Mouse (Mus musculus): ENCODE measurements at regions not wholly inside any gene's neighbourhood (a gene's known extent, or its start where the extent isn't known, plus 50 kb on each side); places are given as distances from the start of the nearest gene placed in this dataset.
A peak's percentile ranks its signal among the peaks of the same experiment; 100 is the strongest.

DNA sequence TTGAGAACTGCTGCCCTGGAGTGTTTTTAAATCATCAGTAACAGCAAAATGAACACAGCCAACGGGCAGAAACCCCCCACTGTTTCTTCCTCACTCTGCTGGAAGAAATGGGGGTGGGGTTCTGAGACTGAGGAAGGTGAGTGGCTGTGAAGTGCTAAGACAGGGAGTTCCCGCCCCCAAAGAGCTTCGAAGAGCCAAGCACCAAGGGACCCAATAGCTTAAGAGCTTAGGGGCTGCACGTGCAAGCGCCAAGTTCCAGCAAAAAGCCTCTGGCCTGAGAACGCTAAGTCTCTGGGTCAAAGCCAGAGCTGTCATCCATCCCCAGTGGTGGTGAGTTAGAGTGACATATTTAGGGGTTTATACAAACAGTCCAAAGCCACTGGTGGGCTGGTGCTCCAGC, 55.1 kb upstream of the Pcbd1 start:
- Histone ChIP-seq H3K4me1 (ENCODE audit: control insufficient read depth, insufficient read depth, low read length) (no peaks in the 10 kb centered on the region), H3K27me3 (replicated peaks; ENCODE audit: control insufficient read depth, insufficient read depth, low read length) (no peaks in the 10 kb centered on the region), H3K27ac (ENCODE audit: low read depth, low read length) (no peak overlapping the region), H3K9me3 (replicated peaks; ENCODE audit: control insufficient read depth, low read length) (no peaks in the 10 kb centered on the region), H3K4me2 (ENCODE audit: low read length) (no peak overlapping the region), H3K4me3 (ENCODE audit: low read depth, low read length) (no peak overlapping the region), H3K9ac (ENCODE audit: low read length) (no peak overlapping the region), H3K36me3 (ENCODE audit: control insufficient read depth, insufficient read depth, low read length) (no peaks in the 10 kb centered on the region)
- ATAC-seq = no peak
- 58% methylated on average over 6 of the region's 6 CpGs for WGBS
- DNase-seq (ENCODE audit: low spot score) = no peak

DNA sequence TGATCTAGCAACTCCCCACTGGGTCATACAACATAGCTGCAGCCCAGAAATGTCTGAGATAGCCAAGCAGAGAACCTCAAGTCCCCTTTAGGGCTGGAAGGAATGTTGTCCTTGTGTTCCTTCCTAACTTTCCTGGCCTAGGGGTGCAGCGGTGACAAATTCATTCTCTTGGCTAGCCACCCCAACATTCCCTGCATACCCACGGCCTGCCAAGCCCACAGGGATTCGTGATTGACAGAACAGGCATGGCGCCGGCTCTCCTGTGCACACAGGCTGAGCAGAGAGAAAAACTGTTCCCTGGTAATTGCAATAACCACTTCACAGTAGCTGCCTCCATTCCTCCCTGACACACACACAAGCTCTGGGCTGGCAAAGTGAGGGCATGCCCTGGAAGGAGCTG, 60.5 kb upstream of the Pcbd1 start:
- H3K9ac ChIP-seq (ENCODE audit: low read length) = no peak overlapping the region
- H3K4me3 ChIP-seq (ENCODE audit: low read depth, low read length) = no peak overlapping the region
- no peak overlapping the region; the same call in 1 of the 2 replicates for H3K27ac ChIP-seq (ENCODE audit: low read depth, low read length)
- 71% methylated on average over 5 of the region's 5 CpGs for WGBS
- H3K36me3 ChIP-seq (ENCODE audit: control insufficient read depth, insufficient read depth, low read length) = no peaks in the 10 kb centered on the region
- ATAC-seq = no peak
- H3K9me3 ChIP-seq (replicated peaks; ENCODE audit: control insufficient read depth, low read length) = no peaks in the 10 kb centered on the region
- H3K4me2 ChIP-seq (ENCODE audit: low read length) = no peak overlapping the region
- H3K4me1 ChIP-seq (ENCODE audit: control insufficient read depth, insufficient read depth, low read length) = no peaks in the 10 kb centered on the region
- no peaks in the 10 kb centered on the region for H3K27me3 ChIP-seq (replicated peaks; ENCODE audit: control insufficient read depth, insufficient read depth, low read length)
- no peak for DNase-seq (ENCODE audit: low spot score)

- DNase-seq (ENCODE audit: low spot score) (peak; percentile 39), ATAC-seq (peak; percentile 34; the same call in 1 of the 2 replicates)
- 72% methylated on average over 6 of the region's 6 CpGs for WGBS
- peak overlapping the region; percentile 27; the same call in 1 of the 2 replicates for H3K27ac ChIP-seq (ENCODE audit: low read depth, low read length)
- no peaks in the 10 kb centered on the region for H3K27me3 ChIP-seq (replicated peaks; ENCODE audit: control insufficient read depth, insufficient read depth, low read length)
- no peak overlapping the region for H3K4me2 ChIP-seq (ENCODE audit: low read length)
- no peaks in the 10 kb centered on the region for H3K4me1 ChIP-seq (ENCODE audit: control insufficient read depth, insufficient read depth, low read length)
- no peak overlapping the region for H3K4me3 ChIP-seq (ENCODE audit: low read depth, low read length)
- H3K9me3 ChIP-seq (replicated peaks; ENCODE audit: control insufficient read depth, low read length) = no peaks in the 10 kb centered on the region
- H3K9ac ChIP-seq (ENCODE audit: low read length) = no peak overlapping the region
- H3K36me3 ChIP-seq (ENCODE audit: control insufficient read depth, insufficient read depth, low read length) = no peaks in the 10 kb centered on the region
Measured at GRCm38 (mm10) chr10:61027215-61027614, 61.9 kb upstream of the Pcbd1 start.

GRCm38 (mm10) chr10:61025061-61025460, 64.1 kb upstream of the Pcbd1 start:
- H3K27me3 ChIP-seq (replicated peaks; ENCODE audit: control insufficient read depth, insufficient read depth, low read length) = no peaks in the 10 kb centered on the region
- H3K9ac ChIP-seq (ENCODE audit: low read length) = no peak overlapping the region
- no peak for ATAC-seq
- H3K4me1 ChIP-seq (ENCODE audit: control insufficient read depth, insufficient read depth, low read length) = no peaks in the 10 kb centered on the region
- no peaks in the 10 kb centered on the region for H3K9me3 ChIP-seq (replicated peaks; ENCODE audit: control insufficient read depth, low read length)
- 83% methylated on average over 4 of the region's 4 CpGs for WGBS
- no peaks in the 10 kb centered on the region for H3K36me3 ChIP-seq (ENCODE audit: control insufficient read depth, insufficient read depth, low read length)
- H3K4me2 ChIP-seq (ENCODE audit: low read length) = no peak overlapping the region
- DNase-seq (ENCODE audit: low spot score) = no peak
- H3K4me3 ChIP-seq (ENCODE audit: low read depth, low read length) = no peak overlapping the region
- no peak overlapping the region for H3K27ac ChIP-seq (ENCODE audit: low read depth, low read length)

DNA sequence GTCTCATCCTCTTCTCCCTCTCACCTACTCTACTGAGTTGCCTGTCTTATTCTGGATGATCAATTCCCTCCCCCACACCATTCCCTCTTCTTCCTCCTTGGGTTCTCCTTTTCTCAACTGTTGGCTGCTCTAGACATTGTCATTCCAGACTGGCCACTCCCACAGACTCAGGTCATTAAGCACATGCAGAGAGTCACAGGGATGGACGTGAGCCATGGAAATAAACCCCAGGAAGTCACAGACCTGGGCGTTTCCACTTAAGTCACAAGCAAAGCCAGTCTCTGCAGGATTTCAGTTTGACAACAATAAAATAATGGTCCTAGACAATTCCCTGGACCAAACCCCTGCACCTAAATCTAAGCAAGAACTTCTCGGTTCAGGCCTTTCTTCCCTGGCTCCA, 65.0 kb upstream of the Pcbd1 start:
- Histone ChIP-seq H3K4me2 (ENCODE audit: low read length) (no peak overlapping the region), H3K9ac (ENCODE audit: low read length) (no peak overlapping the region), H3K27ac (ENCODE audit: low read depth, low read length) (no peak overlapping the region), H3K36me3 (ENCODE audit: control insufficient read depth, insufficient read depth, low read length) (no peaks in the 10 kb centered on the region), H3K4me3 (ENCODE audit: low read depth, low read length) (no peak overlapping the region), H3K4me1 (ENCODE audit: control insufficient read depth, insufficient read depth, low read length) (no peaks in the 10 kb centered on the region), H3K27me3 (replicated peaks; ENCODE audit: control insufficient read depth, insufficient read depth, low read length) (no peaks in the 10 kb centered on the region), H3K9me3 (replicated peaks; ENCODE audit: control insufficient read depth, low read length) (no peaks in the 10 kb centered on the region)
- no peak for ATAC-seq
- DNase-seq (ENCODE audit: low spot score) = no peak
- 29% methylated on average over 3 of the region's 3 CpGs for WGBS

- H3K4me1 ChIP-seq (ENCODE audit: control insufficient read depth, insufficient read depth, low read length) = no peaks in the 10 kb centered on the region
- no peak overlapping the region for H3K4me3 ChIP-seq (ENCODE audit: low read depth, low read length)
- no peaks in the 10 kb centered on the region for H3K36me3 ChIP-seq (ENCODE audit: control insufficient read depth, insufficient read depth, low read length)
- no peak overlapping the region for H3K9ac ChIP-seq (ENCODE audit: low read length)
- ATAC-seq (no peak), DNase-seq (ENCODE audit: low spot score) (no peak)
- WGBS = 31% methylated on average over 7 of the region's 7 CpGs
- no peak overlapping the region for H3K27ac ChIP-seq (ENCODE audit: low read depth, low read length)
- H3K9me3 ChIP-seq (replicated peaks; ENCODE audit: control insufficient read depth, low read length) = no peaks in the 10 kb centered on the region
- H3K4me2 ChIP-seq (ENCODE audit: low read length) = no peak overlapping the region
- no peaks in the 10 kb centered on the region for H3K27me3 ChIP-seq (replicated peaks; ENCODE audit: control insufficient read depth, insufficient read depth, low read length)
Measured at GRCm38 (mm10) chr10:61023431-61023830, 65.7 kb upstream of the Pcbd1 start.

DNA sequence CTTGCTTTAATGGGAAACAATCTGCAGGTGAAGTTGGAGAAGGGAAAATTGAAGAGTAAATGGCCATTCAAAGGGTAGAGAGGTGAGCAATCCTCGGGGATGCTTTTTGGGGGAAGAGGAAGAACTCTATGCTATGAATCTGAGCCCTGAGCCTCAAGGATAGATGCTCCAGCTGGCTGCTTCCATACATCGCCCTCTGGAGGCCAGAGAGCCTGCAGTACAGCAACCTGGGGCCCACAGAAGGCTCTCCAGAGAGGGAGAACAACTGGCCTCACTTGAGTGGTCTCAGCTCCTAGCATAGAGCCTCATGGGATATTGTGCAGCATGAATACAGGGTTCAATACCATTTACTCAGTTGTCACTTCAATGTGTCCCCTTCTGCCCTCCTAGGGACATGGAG, 69.6 kb upstream of the Pcbd1 start:
- Histone ChIP-seq H3K27ac (ENCODE audit: low read depth, low read length) (no peak overlapping the region), H3K27me3 (replicated peaks; ENCODE audit: control insufficient read depth, insufficient read depth, low read length) (no peaks in the 10 kb centered on the region), H3K9ac (ENCODE audit: low read length) (no peak overlapping the region), H3K36me3 (ENCODE audit: control insufficient read depth, insufficient read depth, low read length) (no peaks in the 10 kb centered on the region), H3K9me3 (replicated peaks; ENCODE audit: control insufficient read depth, low read length) (no peaks in the 10 kb centered on the region), H3K4me3 (ENCODE audit: low read depth, low read length) (no peak overlapping the region), H3K4me2 (ENCODE audit: low read length) (no peak overlapping the region), H3K4me1 (ENCODE audit: control insufficient read depth, insufficient read depth, low read length) (no peaks in the 10 kb centered on the region)
- 27% methylated on average over 2 of the region's 2 CpGs for WGBS
- DNase-seq (ENCODE audit: low spot score) (no peak), ATAC-seq (no peak)

DNA sequence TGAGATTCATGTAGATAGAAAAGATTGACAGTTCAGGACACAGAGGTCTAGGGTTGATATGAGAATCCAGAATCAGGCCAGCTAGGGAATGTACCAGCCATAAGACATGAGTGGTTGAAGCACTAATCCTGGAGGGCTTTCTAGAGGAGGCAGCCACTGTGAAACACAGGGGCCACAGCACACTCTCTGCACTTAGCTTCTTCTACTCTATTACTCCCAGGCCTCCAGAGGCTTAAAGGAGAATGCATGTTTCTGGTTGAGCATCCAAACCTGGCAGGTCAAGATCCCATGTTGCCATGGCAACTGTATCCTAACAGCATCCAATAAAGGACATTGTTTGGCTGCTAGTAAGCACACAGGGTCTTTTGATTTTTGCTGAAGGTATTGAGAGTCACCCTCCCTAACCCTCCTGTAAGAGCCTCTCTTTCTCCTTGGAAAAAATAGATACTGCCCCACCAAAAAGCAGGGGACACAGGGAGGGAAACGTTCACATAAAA, 76.9 kb upstream of the Pcbd1 start:
- no peak overlapping the region for H3K4me3 ChIP-seq (ENCODE audit: low read depth, low read length)
- 30% methylated on average over 1 of the region's 1 CpGs for WGBS
- no peaks in the 10 kb centered on the region for H3K9me3 ChIP-seq (replicated peaks; ENCODE audit: control insufficient read depth, low read length)
- no peak overlapping the region for H3K27ac ChIP-seq (ENCODE audit: low read depth, low read length)
- no peaks in the 10 kb centered on the region for H3K27me3 ChIP-seq (replicated peaks; ENCODE audit: control insufficient read depth, insufficient read depth, low read length)
- no peak overlapping the region for H3K4me2 ChIP-seq (ENCODE audit: low read length)
- DNase-seq (ENCODE audit: low spot score) (peak; percentile 58), ATAC-seq (no peak)
- no peaks in the 10 kb centered on the region; the same call in 1 of the 2 replicates for H3K4me1 ChIP-seq (ENCODE audit: control insufficient read depth, insufficient read depth, low read length)
- H3K9ac ChIP-seq (ENCODE audit: low read length) = no peak overlapping the region
- no peaks in the 10 kb centered on the region for H3K36me3 ChIP-seq (ENCODE audit: control insufficient read depth, insufficient read depth, low read length)

- no peak overlapping the region for H3K9ac ChIP-seq (ENCODE audit: low read length)
- H3K9me3 ChIP-seq (replicated peaks; ENCODE audit: control insufficient read depth, low read length) = no peaks in the 10 kb centered on the region
- WGBS = 80% methylated on average over 4 of the region's 4 CpGs
- DNase-seq (ENCODE audit: low spot score) = peak; percentile 55
- no peaks in the 10 kb centered on the region for H3K27me3 ChIP-seq (replicated peaks; ENCODE audit: control insufficient read depth, insufficient read depth, low read length)
- no peak overlapping the region for H3K4me2 ChIP-seq (ENCODE audit: low read length)
- H3K4me1 ChIP-seq (ENCODE audit: control insufficient read depth, insufficient read depth, low read length) = no peaks in the 10 kb centered on the region; the same call in 1 of the 2 replicates
- peak; percentile 20; the same call in 1 of the 2 replicates for ATAC-seq
- H3K27ac ChIP-seq (ENCODE audit: low read depth, low read length) = no peak overlapping the region
- H3K4me3 ChIP-seq (ENCODE audit: low read depth, low read length) = no peak overlapping the region
- no peaks in the 10 kb centered on the region for H3K36me3 ChIP-seq (ENCODE audit: control insufficient read depth, insufficient read depth, low read length)
Measured at GRCm38 (mm10) chr10:61010697-61011096, 78.4 kb upstream of the Pcbd1 start.

All from forebrain, embryonic 14.5 days (tissue).